20 mouse cellular contexts compared by ENCODE assay signal in the genomic region with DNA sequence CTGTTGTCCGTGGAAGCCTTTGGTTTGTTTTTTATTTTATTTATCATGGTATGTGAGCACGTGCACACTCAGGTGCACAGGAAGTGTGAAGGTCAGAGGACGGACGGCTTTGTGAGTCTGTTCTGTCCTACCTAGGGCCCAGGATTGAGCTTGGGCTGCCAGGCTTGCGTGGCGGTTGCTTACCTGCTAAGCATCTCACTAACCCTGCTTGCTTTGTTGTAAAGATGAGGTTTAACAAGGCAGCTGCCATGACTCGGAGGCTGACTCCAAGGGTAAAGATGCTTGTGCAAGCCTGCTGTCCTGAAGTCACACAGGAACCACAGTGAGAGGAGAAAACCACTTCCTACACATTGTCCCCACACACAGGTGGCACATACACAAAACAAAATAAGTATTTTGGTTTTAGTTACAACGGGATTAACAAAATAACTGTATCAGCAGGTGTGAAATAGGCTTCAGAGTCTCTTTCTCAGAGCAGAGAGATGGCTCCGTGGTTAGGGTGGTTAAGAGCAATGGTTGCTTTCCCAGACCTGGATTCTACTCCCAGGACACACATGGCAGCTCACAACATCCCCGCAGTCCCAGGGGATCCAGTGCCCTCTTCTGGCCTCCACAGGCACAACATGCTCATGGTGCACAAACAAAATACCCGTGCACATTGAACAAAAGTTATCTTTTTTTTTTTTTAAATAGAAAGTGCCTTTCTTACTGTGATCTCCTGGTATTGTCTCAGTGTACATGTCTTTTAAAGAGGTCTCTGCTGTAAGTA. TPM values are rescaled to one million over a fixed set of nuclear protein-coding genes. Genes with fewer than 3 reads are reported as not detected.
DNase-seq lines count a peak whose midpoint lies in the region; ATAC-seq and TF ChIP-seq lines count a peak whose summit lies in the region.
"Had no signal": no experiment of that assay in that cellular context is flagged by ENCODE, and none has a peak within 500 bp of the region (broad histone marks: within the 10 kb centered on the region; RNA-seq: fewer than 3 reads in every experiment).

No protein-coding gene starts in this region.

- H3K9ac ChIP-seq in forebrain, postnatal 0 days: no peak overlapping the region
- no peak overlapping the region for H3K9ac ChIP-seq in forebrain, embryonic 13.5 days
- H3K9ac ChIP-seq in liver, embryonic 14.5 days (replicated peaks): no peak overlapping the region
- no peak overlapping the region for H3K9ac ChIP-seq in liver, embryonic 12.5 days
- H3K9ac ChIP-seq: heart, embryonic 12.5 days; liver, embryonic 13.5 days; midbrain, embryonic 12.5 days had no signal

- H3K9me3 ChIP-seq in forebrain, postnatal 0 days (ENCODE audit: low read length): no peaks in the 10 kb centered on the region
- no peaks in the 10 kb centered on the region for H3K9me3 ChIP-seq in forebrain, embryonic 13.5 days (replicated peaks)
- no peaks in the 10 kb centered on the region for H3K9me3 ChIP-seq in liver, embryonic 14.5 days (ENCODE audit: control insufficient read depth, low read length)
- H3K9me3 ChIP-seq in liver, embryonic 12.5 days (replicated peaks): no peaks in the 10 kb centered on the region
- H3K9me3 ChIP-seq: G1E; heart, embryonic 12.5 days; liver, embryonic 13.5 days; midbrain, embryonic 12.5 days had no signal

- ATAC-seq in forebrain, postnatal 0 days: no peak
- ATAC-seq in forebrain, embryonic 13.5 days: no peak
- no peak for ATAC-seq in liver, embryonic 14.5 days (ENCODE audit: insufficient read depth)
- ATAC-seq in liver, embryonic 12.5 days: no peak
- ATAC-seq: activated CD4-positive, CD25-positive, alpha-beta regulatory T cell, adult 4 months had no signal

- no peak overlapping the region for H3K27ac ChIP-seq in forebrain, postnatal 0 days (ENCODE audit: low read depth, low read length)
- H3K27ac ChIP-seq in forebrain, embryonic 13.5 days: no peak overlapping the region
- H3K27ac ChIP-seq in liver, embryonic 14.5 days: no peak overlapping the region
- no peak overlapping the region for H3K27ac ChIP-seq in liver, embryonic 12.5 days
- H3K27ac ChIP-seq: liver, embryonic 13.5 days; midbrain, embryonic 12.5 days had no signal

- H3K36me3 ChIP-seq in forebrain, postnatal 0 days (ENCODE audit: insufficient read depth): peaks cover 79% of the 10 kb centered on the region
- H3K36me3 ChIP-seq in forebrain, embryonic 13.5 days (ENCODE audit: poor library complexity, severe bottlenecking): peaks cover 92% of the 10 kb centered on the region
- no peaks in the 10 kb centered on the region; the same call in none of the 2 replicates for H3K36me3 ChIP-seq in liver, embryonic 14.5 days (replicated peaks; ENCODE audit: control insufficient read depth, insufficient read depth, low read depth)
- H3K36me3 ChIP-seq in liver, embryonic 12.5 days: peaks cover 76% of the 10 kb centered on the region

- no peak for TF ChIP-seq EP300 in liver, embryonic 14.5 days (IDR thresholded peaks at IDR 0.05; ENCODE audit: low read depth)

- peak; percentile 36 for TF ChIP-seq CTCF in forebrain, postnatal 0 days (IDR thresholded peaks at IDR 0.05; ENCODE audit: low read depth)
- TF ChIP-seq CTCF in liver, embryonic 14.5 days (IDR thresholded peaks at IDR 0.05; ENCODE audit: low read depth): peak; percentile 32

- H3K4me1 ChIP-seq in forebrain, postnatal 0 days (ENCODE audit: insufficient read depth): no peaks in the 10 kb centered on the region
- no peaks in the 10 kb centered on the region for H3K4me1 ChIP-seq in forebrain, embryonic 13.5 days
- no peaks in the 10 kb centered on the region for H3K4me1 ChIP-seq in liver, embryonic 14.5 days (replicated peaks; ENCODE audit: control insufficient read depth in 2 of 2, insufficient read depth in 2 of 2, low read length in 1 of 2)
- H3K4me1 ChIP-seq in liver, embryonic 12.5 days: no peaks in the 10 kb centered on the region
- H3K4me1 ChIP-seq: heart, embryonic 12.5 days; liver, embryonic 13.5 days; midbrain, embryonic 12.5 days had no signal

- DNase-seq in forebrain, postnatal 0 days: no peak
- no peak for DNase-seq in liver, embryonic 14.5 days (ENCODE audit: low read depth in 3 of 3, low spot score in 3 of 3)
- DNase-seq in NIH3T3 (ENCODE audit: low read depth): peak; percentile 39
- DNase-seq in thymus, postnatal 14 days: peak; percentile 47
- no peak for DNase-seq in urinary bladder, postnatal 4 days (ENCODE audit: low spot score in 2 of 2)
- no peak for DNase-seq in left cerebral cortex, adult 11 months (ENCODE audit: low spot score)
- DNase-seq: adrenal gland, postnatal 36 days; gastrocnemius, postnatal 25 days; heart, postnatal 4 days; kidney, postnatal 10 days; layer of hippocampus, adult 9-11 months; liver, embryonic 13.5 days; lung, postnatal 4 days; right cerebral cortex, postnatal 14 days had no signal

- H3K27me3 ChIP-seq in forebrain, postnatal 0 days (ENCODE audit: insufficient read depth, low read length): no peaks in the 10 kb centered on the region
- no peaks in the 10 kb centered on the region for H3K27me3 ChIP-seq in forebrain, embryonic 13.5 days
- no peaks in the 10 kb centered on the region for H3K27me3 ChIP-seq in liver, embryonic 14.5 days (ENCODE audit: control insufficient read depth, insufficient read depth, low read length)
- H3K27me3 ChIP-seq in liver, embryonic 12.5 days (replicated peaks): no peaks in the 10 kb centered on the region
- H3K27me3 ChIP-seq: heart, embryonic 12.5 days; liver, embryonic 13.5 days; midbrain, embryonic 12.5 days had no signal

- no peak overlapping the region for H3K4me3 ChIP-seq in forebrain, postnatal 0 days (ENCODE audit: low read depth, low read length)
- no peak overlapping the region for H3K4me3 ChIP-seq in forebrain, embryonic 13.5 days
- no peak overlapping the region for H3K4me3 ChIP-seq in liver, embryonic 14.5 days (ENCODE audit: insufficient read depth in 1 of 2, low read depth in 2 of 2, low read length in 2 of 2)
- no peak overlapping the region for H3K4me3 ChIP-seq in liver, embryonic 12.5 days
- H3K4me3 ChIP-seq: heart, embryonic 12.5 days; liver, embryonic 13.5 days; midbrain, embryonic 12.5 days had no signal

- no peak overlapping the region for H3K4me2 ChIP-seq in forebrain, postnatal 0 days (ENCODE audit: low read depth)
- no peak overlapping the region for H3K4me2 ChIP-seq in forebrain, embryonic 13.5 days
- H3K4me2 ChIP-seq in liver, embryonic 14.5 days (ENCODE audit: low read depth): no peak overlapping the region
- no peak overlapping the region for H3K4me2 ChIP-seq in liver, embryonic 12.5 days
- H3K4me2 ChIP-seq: heart, embryonic 12.5 days; liver, embryonic 13.5 days; midbrain, embryonic 12.5 days had no signal

- 94% methylated on average over 11 of the region's 11 CpGs for WGBS in forebrain, postnatal 0 days
- WGBS in forebrain, embryonic 13.5 days: 97% methylated on average over 11 of the region's 11 CpGs
- 79% methylated on average over 11 of the region's 11 CpGs for WGBS in liver, embryonic 14.5 days (ENCODE audit: insufficient replicate concordance)
- 87% methylated on average over 11 of the region's 11 CpGs for WGBS in liver, embryonic 12.5 days (ENCODE audit: insufficient replicate concordance)

RNA-seq across cellular contexts. Expression of a gene that starts 21.9 kb away (rescaled TPM):
- total RNA-seq in forebrain, postnatal 0 days (2014; rRNA removed): 2.2 TPM in 2 replicates
- 1.2 and 1.3 TPM in 2 replicates for polyA plus RNA-seq in forebrain, postnatal 0 days (2015; fragmentation: Nextera tagmentation; extraction: Ambion mirVana)
- 1.1 and 1.5 TPM in 2 replicates for polyA plus RNA-seq in forebrain, embryonic 13.5 days (2015; fragmentation: Nextera tagmentation; extraction: Ambion mirVana)
- 4.0 and 4.5 TPM in 2 replicates for polyA plus RNA-seq in liver, embryonic 14.5 days (2012; rRNA removed)
- 2.6 and 3.9 TPM in 2 replicates for polyA plus RNA-seq in liver, embryonic 14.5 days (2014; fragmentation: Nextera tagmentation; extraction: Ambion mirVana)
- polyA plus RNA-seq in liver, embryonic 12.5 days (2016; fragmentation: Nextera tagmentation; extraction: Ambion mirVana): 5.6 and 6.1 TPM in 2 replicates

RNA-seq across cellular contexts. Expression of a gene that starts 44.7 kb away (rescaled TPM):
- total RNA-seq in forebrain, postnatal 0 days (2014; rRNA removed): 395 and 483 TPM in 2 replicates
- polyA plus RNA-seq in forebrain, postnatal 0 days (2015; fragmentation: Nextera tagmentation; extraction: Ambion mirVana): 158 and 178 TPM in 2 replicates
- 31.0 and 34.8 TPM in 2 replicates for polyA plus RNA-seq in forebrain, embryonic 13.5 days (2015; fragmentation: Nextera tagmentation; extraction: Ambion mirVana)
- 4.9 and 5.9 TPM in 2 replicates for polyA plus RNA-seq in liver, embryonic 14.5 days (2012; rRNA removed)
- 4.9 and 6.2 TPM in 2 replicates for polyA plus RNA-seq in liver, embryonic 14.5 days (2014; fragmentation: Nextera tagmentation; extraction: Ambion mirVana)
- polyA plus RNA-seq in liver, embryonic 12.5 days (2016; fragmentation: Nextera tagmentation; extraction: Ambion mirVana): 10.7 and 11.3 TPM in 2 replicates

RNA-seq across cellular contexts. Expression of a gene that starts 45.7 kb away (rescaled TPM):
- total RNA-seq in forebrain, postnatal 0 days (2014; rRNA removed): 37.2 and 54.8 TPM in 2 replicates
- 50.3 and 59.1 TPM in 2 replicates for polyA plus RNA-seq in forebrain, postnatal 0 days (2015; fragmentation: Nextera tagmentation; extraction: Ambion mirVana)
- 30.8 and 32.8 TPM in 2 replicates for polyA plus RNA-seq in forebrain, embryonic 13.5 days (2015; fragmentation: Nextera tagmentation; extraction: Ambion mirVana)
- 6.3 and 8.0 TPM in 2 replicates for polyA plus RNA-seq in liver, embryonic 14.5 days (2012; rRNA removed)
- 10.0 and 12.5 TPM in 2 replicates for polyA plus RNA-seq in liver, embryonic 14.5 days (2014; fragmentation: Nextera tagmentation; extraction: Ambion mirVana)
- 13.4 and 13.5 TPM in 2 replicates for polyA plus RNA-seq in liver, embryonic 12.5 days (2016; fragmentation: Nextera tagmentation; extraction: Ambion mirVana)

RNA-seq across cellular contexts. Expression of a gene that starts 56.2 kb away (rescaled TPM):
- 214 and 275 TPM in 2 replicates for total RNA-seq in forebrain, postnatal 0 days (2014; rRNA removed)
- polyA plus RNA-seq in forebrain, postnatal 0 days (2015; fragmentation: Nextera tagmentation; extraction: Ambion mirVana): 388 and 443 TPM in 2 replicates
- polyA plus RNA-seq in forebrain, embryonic 13.5 days (2015; fragmentation: Nextera tagmentation; extraction: Ambion mirVana): 304 and 309 TPM in 2 replicates
- 35.3 and 54.9 TPM in 2 replicates for polyA plus RNA-seq in liver, embryonic 14.5 days (2012; rRNA removed)
- 76.6 and 79.2 TPM in 2 replicates for polyA plus RNA-seq in liver, embryonic 14.5 days (2014; fragmentation: Nextera tagmentation; extraction: Ambion mirVana)
- polyA plus RNA-seq in liver, embryonic 12.5 days (2016; fragmentation: Nextera tagmentation; extraction: Ambion mirVana): 97.6 and 99.1 TPM in 2 replicates

RNA-seq across cellular contexts. Expression of a gene that starts 58.7 kb away (rescaled TPM):
- total RNA-seq in forebrain, postnatal 0 days (2014; rRNA removed): 4.1 and 5.3 TPM in 2 replicates
- polyA plus RNA-seq in forebrain, postnatal 0 days (2015; fragmentation: Nextera tagmentation; extraction: Ambion mirVana): 11.5 and 14.1 TPM in 2 replicates
- polyA plus RNA-seq in forebrain, embryonic 13.5 days (2015; fragmentation: Nextera tagmentation; extraction: Ambion mirVana): 7.6 and 7.8 TPM in 2 replicates
- 9.5 and 12.5 TPM in 2 replicates for polyA plus RNA-seq in liver, embryonic 14.5 days (2012; rRNA removed)
- polyA plus RNA-seq in liver, embryonic 14.5 days (2014; fragmentation: Nextera tagmentation; extraction: Ambion mirVana): 8.3 and 9.5 TPM in 2 replicates
- polyA plus RNA-seq in liver, embryonic 12.5 days (2016; fragmentation: Nextera tagmentation; extraction: Ambion mirVana): 13.2 and 14.5 TPM in 2 replicates
- total RNA-seq: G1E had no signal

Comparison
In these comparisons a context has a peak if more than half of its experiments do, and no peak if none do; other contexts are left out.
1. DNase-seq: peak in NIH3T3 (single experiment) and thymus, postnatal 14 days (single experiment); none in forebrain, postnatal 0 days (single experiment), liver, embryonic 14.5 days (0 of 3), urinary bladder, postnatal 4 days (0 of 2) and left cerebral cortex, adult 11 months (single experiment).